20 mouse cellular contexts compared by ENCODE assay signal in genomic region chr1:72944221-72944620, GRCm38 (mm10).
DNase-seq lines count a peak whose midpoint lies in the region; ATAC-seq and TF ChIP-seq lines count a peak whose summit lies in the region.
"Had no signal": no experiment of that assay in that cellular context is flagged by ENCODE, and none has a peak within 500 bp of the region (broad histone marks: within the 10 kb centered on the region; RNA-seq: fewer than 3 reads in every experiment).

No protein-coding gene starts in this region.

- H3K4me3 ChIP-seq in kidney, embryonic 15.5 days (replicated peaks), result no peak overlapping the region
- no peak overlapping the region for H3K4me3 ChIP-seq in bone marrow macrophage, adult 2 months (ENCODE audit: insufficient read depth, low read length)
- no peak overlapping the region for H3K4me3 ChIP-seq in heart, postnatal 0 days (ENCODE audit: low read depth, low read length)
- no peak overlapping the region for H3K4me3 ChIP-seq in midbrain, embryonic 15.5 days
- H3K4me3 ChIP-seq: megakaryocyte, embryonic 14.5 days had no signal

- H3K4me1 ChIP-seq in kidney, embryonic 15.5 days, result peaks cover 24% of the 10 kb centered on the region
- H3K4me1 ChIP-seq in bone marrow macrophage, adult 2 months (ENCODE audit: control insufficient read depth, insufficient read depth, low read length), result peaks cover 8% of the 10 kb centered on the region; the same call in 1 of the 2 replicates
- peaks cover 40% of the 10 kb centered on the region for H3K4me1 ChIP-seq in heart, postnatal 0 days (ENCODE audit: control insufficient read depth, insufficient read depth)
- peaks cover 15% of the 10 kb centered on the region for H3K4me1 ChIP-seq in midbrain, embryonic 15.5 days
- H3K4me1 ChIP-seq: megakaryocyte, embryonic 14.5 days had no signal

- peak overlapping the region; percentile 38; the same call in 1 of the 2 replicates for H3K27ac ChIP-seq in kidney, embryonic 15.5 days
- H3K27ac ChIP-seq in bone marrow macrophage, adult 2 months (ENCODE audit: insufficient read depth, low read depth, low read length), result peak overlapping the region; percentile 87
- H3K27ac ChIP-seq in heart, postnatal 0 days (ENCODE audit: low read depth), result peak overlapping the region; percentile 81
- H3K27ac ChIP-seq in midbrain, embryonic 15.5 days, result no peak overlapping the region

- no peak for TF ChIP-seq EP300 in heart, postnatal 0 days (IDR thresholded peaks at IDR 0.05; ENCODE audit: low read depth)

- no peak overlapping the region for H3K9ac ChIP-seq in kidney, embryonic 15.5 days
- no peak overlapping the region; the same call in 1 of the 2 replicates for H3K9ac ChIP-seq in heart, postnatal 0 days (replicated peaks; ENCODE audit: low read depth, low read length)
- no peak overlapping the region for H3K9ac ChIP-seq in midbrain, embryonic 15.5 days
- H3K9ac ChIP-seq: forebrain, postnatal 0 days; liver, postnatal 0 days had no signal

- peak; percentile 89 for DNase-seq in heart, adult 11 months
- no peak for DNase-seq in heart, postnatal 4 days
- no peak for DNase-seq in kidney, postnatal 4 days
- peak; percentile 85 for DNase-seq in heart, postnatal 0 days (ENCODE audit: low spot score)
- DNase-seq in left cerebral cortex, postnatal 25 days (ENCODE audit: low spot score in 2 of 2), result no peak
- DNase-seq: adrenal gland, adult 2 months; cerebellum, adult 11 months; cerebellum, postnatal 25 days; forebrain, postnatal 0 days; kidney, adult 8-10 months; layer of hippocampus, postnatal 36 days; liver; liver, postnatal 0 days; right cerebral cortex, postnatal 14 days had no signal

- TF ChIP-seq CTCF in bone marrow macrophage, adult 2 months (IDR thresholded peaks at IDR 0.05; ENCODE audit: low read depth, low read length), result no peak
- TF ChIP-seq CTCF in heart, postnatal 0 days (IDR thresholded peaks at IDR 0.05; ENCODE audit: low read depth), result no peak

- no peaks in the 10 kb centered on the region for H3K36me3 ChIP-seq in kidney, embryonic 15.5 days
- no peaks in the 10 kb centered on the region for H3K36me3 ChIP-seq in heart, postnatal 0 days (replicated peaks; ENCODE audit: control insufficient read depth, insufficient read depth, low read length)
- H3K36me3 ChIP-seq in midbrain, embryonic 15.5 days (replicated peaks), result no peaks in the 10 kb centered on the region
- H3K36me3 ChIP-seq: hindbrain, embryonic 10.5 days had no signal

- no peak for ATAC-seq in kidney, embryonic 15.5 days (replicated peaks; ENCODE audit: low FRiP score)
- peak; percentile 85 for ATAC-seq in heart, postnatal 0 days (ENCODE audit: insufficient read depth, low read depth)
- ATAC-seq in midbrain, embryonic 15.5 days (replicated peaks), result no peak
- ATAC-seq: forebrain, postnatal 0 days; liver, postnatal 0 days; midbrain, embryonic 16.5 days had no signal

- no peaks in the 10 kb centered on the region for H3K27me3 ChIP-seq in kidney, embryonic 15.5 days
- no peaks in the 10 kb centered on the region for H3K27me3 ChIP-seq in heart, postnatal 0 days (ENCODE audit: control insufficient read depth, insufficient read depth, low read length)
- no peaks in the 10 kb centered on the region; the same call in none of the 2 replicates for H3K27me3 ChIP-seq in midbrain, embryonic 15.5 days (replicated peaks)
- H3K27me3 ChIP-seq: megakaryocyte, embryonic 14.5 days had no signal

- H3K4me2 ChIP-seq in kidney, embryonic 15.5 days, result no peak overlapping the region
- H3K4me2 ChIP-seq in heart, postnatal 0 days (ENCODE audit: low read depth, low read length), result peak overlapping the region; percentile 20; the same call in 1 of the 2 replicates
- H3K4me2 ChIP-seq in midbrain, embryonic 15.5 days, result no peak overlapping the region

- intact Hi-C loops in left cerebral cortex, postnatal 25 days (cut with DNase I), result no loop called here

- TF ChIP-seq POLR2A in bone marrow macrophage, adult 2 months (IDR thresholded peaks at IDR 0.05; ENCODE audit: borderline replicate concordance, low read depth, low read length), result no peak

- WGBS in kidney, embryonic 15.5 days, result 40% methylated on average over 3 of the region's 3 CpGs
- 6% methylated on average over 3 of the region's 3 CpGs for WGBS in heart, postnatal 0 days
- WGBS in midbrain, embryonic 15.5 days, result 51% methylated on average over 3 of the region's 3 CpGs

- H3K9me3 ChIP-seq in kidney, embryonic 15.5 days (replicated peaks), result no peaks in the 10 kb centered on the region
- no peaks in the 10 kb centered on the region for H3K9me3 ChIP-seq in heart, postnatal 0 days (replicated peaks; ENCODE audit: control insufficient read depth, low read length)
- H3K9me3 ChIP-seq in midbrain, embryonic 15.5 days, result no peaks in the 10 kb centered on the region
- H3K9me3 ChIP-seq: hindbrain, embryonic 10.5 days had no signal

Comparison
In these comparisons a context has a peak if more than half of its experiments do, and no peak if none do; other contexts are left out.
1. DNase-seq: peak in heart, adult 11 months (single experiment) and heart, postnatal 0 days (single experiment); none in heart, postnatal 4 days (single experiment), kidney, postnatal 4 days (0 of 2) and left cerebral cortex, postnatal 25 days (0 of 2).